Mouse (Mus musculus) embryonic facial prominence, embryonic 12.5 days (tissue): Measurements from ENCODE around the gene Atg16l2. TPM values are rescaled to one million over a fixed set of nuclear protein-coding genes. Genes with fewer than 3 reads are reported as not detected.

ENCODE experiments used
- ATAC-seq: fragments of 200-750 bp; cut with Nextera tagmentation; 2 replicates; pipeline ENCODE4 v1.8.0; 2017; ENCODE audit not compliant: insufficient number of reproducible peaks, insufficient read depth, low FRiP score, low TSS enrichment
- H3K27ac ChIP-seq: fragments of 300-500 bp; sonication (generic); 2 replicates; pipeline ENCODE4 v1.5.1; 2016; ENCODE audit warnings: mild to moderate bottlenecking
- H3K27me3 ChIP-seq: fragments of 300-500 bp; sonication (generic); 2 replicates; pipeline ENCODE4 v1.6.1; 2016; ENCODE audit warnings: mild to moderate bottlenecking, moderate library complexity
- H3K36me3 ChIP-seq: fragments of 300-500 bp; sonication (generic); 2 replicates; pipeline ENCODE4 v1.6.1; 2016; ENCODE audit warnings: mild to moderate bottlenecking
- H3K4me1 ChIP-seq: fragments of 300-500 bp; sonication (generic); 2 replicates; pipeline ENCODE4 v1.6.1; 2016
- H3K4me2 ChIP-seq: fragments of 300-500 bp; sonication (generic); replicated peaks from 2 replicates; pipeline ENCODE4 v1.6.1; 2016; ENCODE audit warnings: mild to moderate bottlenecking, moderate library complexity
- H3K4me3 ChIP-seq: fragments of 300-500 bp; sonication (generic); 2 replicates; pipeline ENCODE4 v1.5.1; 2016; ENCODE audit warnings: mild to moderate bottlenecking
- H3K9ac ChIP-seq: fragments of 300-500 bp; sonication (generic); 2 replicates; pipeline ENCODE4 v1.6.1; 2016; ENCODE audit warnings: mild to moderate bottlenecking, moderate library complexity
- H3K9me3 ChIP-seq: fragments of 300-500 bp; sonication (generic); 2 replicates; pipeline ENCODE4 v1.6.1; 2016; ENCODE audit warnings: mild to moderate bottlenecking, moderate library complexity
- WGBS: fragments of 180-500 bp; shearing (Covaris S2); methylation state at CpG from one replicate; pipeline ENCODE4 v1.1.7; 2016; 5-methylcytosine and 5-hydroxymethylcytosine counted together
- polyA plus RNA-seq: library from polyadenylated mRNA; unstranded; fragments of >200 nt; fragmentation: Nextera tagmentation; extraction: Ambion mirVana; gene quantifications from 2 replicates; pipeline ENCODE4 v1.2.1, GENCODE M21; 2016

The Atg16l2 gene
- polyA plus RNA-seq, 1 experiment from 2014 or later, result 18.1 TPM

DNA sequence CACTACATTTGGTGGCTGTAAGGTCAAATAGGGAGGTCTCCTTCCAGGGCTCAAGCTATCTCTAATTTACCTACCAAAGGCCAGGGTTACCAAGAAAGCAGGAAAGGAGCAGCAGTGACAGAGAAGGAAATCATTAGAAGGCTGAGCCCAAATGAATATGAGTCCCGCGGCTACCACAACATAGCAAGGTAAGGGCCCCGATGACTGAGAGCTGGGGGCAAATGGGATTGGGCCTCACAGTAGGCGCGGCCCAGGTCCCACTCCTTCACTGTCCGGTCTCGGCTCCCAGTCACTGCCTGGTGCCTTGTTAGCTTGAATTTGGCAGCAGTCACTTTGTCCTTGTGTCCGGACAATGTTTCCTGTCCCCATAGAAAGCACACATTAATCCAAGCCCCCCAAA, 10.4 kb downstream of the Atg16l2 start:
- Histone ChIP-seq H3K4me2 (no peak overlapping the region), H3K9me3 (no peaks in the 10 kb centered on the region), H3K9ac (no peak overlapping the region), H3K4me3 (no peak overlapping the region), H3K27ac (no peak overlapping the region), H3K27me3 (0 out of 2 replicates have a peak, but pooled peaks cover 7% of the 10 kb centered on the region), H3K36me3 (peaks cover 14% of the 10 kb centered on the region), H3K4me1 (peaks cover 3% of the 10 kb centered on the region; the same call in 1 of the 2 replicates)
- ATAC-seq, result no peak
- 95% methylated on average over 8 of the region's 8 CpGs for WGBS

DNA sequence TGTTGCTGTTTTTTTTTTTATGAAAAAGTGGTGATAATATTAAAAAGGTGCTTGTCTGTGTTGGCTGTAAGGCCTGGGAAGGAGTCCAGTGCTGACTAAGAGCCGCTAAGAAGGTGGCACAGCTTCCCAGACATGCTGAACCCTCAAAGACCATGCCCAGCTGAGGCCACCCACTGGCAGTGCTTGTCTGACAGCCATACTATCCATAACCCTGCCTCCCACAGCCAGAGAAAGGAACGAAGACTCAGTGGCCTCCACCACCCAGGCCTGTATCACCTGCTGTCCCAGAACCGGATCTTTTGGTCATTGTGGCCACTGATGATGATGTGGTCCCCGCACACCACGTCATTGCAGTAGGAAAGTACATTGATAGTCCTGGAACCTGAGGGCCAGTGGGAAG, 10.8 kb downstream of the Atg16l2 start:
- no peaks in the 10 kb centered on the region for H3K9me3 ChIP-seq
- 0 out of 2 replicates have a peak, but pooled peaks cover 7% of the 10 kb centered on the region for H3K27me3 ChIP-seq
- ATAC-seq, result no peak
- H3K4me1 ChIP-seq, result no peaks in the 10 kb centered on the region
- H3K4me3 ChIP-seq, result no peak overlapping the region
- no peak overlapping the region for H3K9ac ChIP-seq
- WGBS, result 89% methylated on average over 5 of the region's 5 CpGs
- H3K36me3 ChIP-seq, result peaks cover 14% of the 10 kb centered on the region
- H3K4me2 ChIP-seq, result no peak overlapping the region
- H3K27ac ChIP-seq, result no peak overlapping the region

DNA sequence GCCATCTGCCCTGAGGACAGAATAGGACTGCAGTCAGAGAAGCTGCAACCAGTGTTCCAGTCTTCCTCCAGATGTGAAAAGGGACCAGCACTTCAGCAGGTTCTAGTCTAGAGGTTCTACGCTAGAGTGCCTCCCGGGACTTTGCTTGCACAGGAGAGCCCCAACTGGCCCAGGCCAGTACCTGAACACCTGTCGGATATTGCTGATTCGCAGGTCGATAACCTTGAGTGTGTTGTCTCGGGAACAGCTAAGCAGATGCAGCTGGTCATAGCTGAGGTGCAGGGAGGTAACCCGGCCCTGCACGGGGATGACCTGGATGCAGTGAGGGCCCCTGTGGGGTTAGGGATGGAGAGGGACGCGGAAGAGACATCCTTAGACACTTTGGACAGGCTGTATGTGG, 11.7 kb downstream of the Atg16l2 start:
- H3K4me2 ChIP-seq, result no peak overlapping the region
- H3K27ac ChIP-seq, result no peak overlapping the region
- peaks cover 17% of the 10 kb centered on the region for H3K36me3 ChIP-seq
- no peaks in the 10 kb centered on the region for H3K4me1 ChIP-seq
- ATAC-seq, result no peak
- H3K27me3 ChIP-seq, result 0 out of 2 replicates have a peak, but pooled peaks cover 1% of the 10 kb centered on the region
- H3K9ac ChIP-seq, result no peak overlapping the region
- no peak overlapping the region for H3K4me3 ChIP-seq
- WGBS, result 87% methylated on average over 10 of the region's 10 CpGs
- no peaks in the 10 kb centered on the region for H3K9me3 ChIP-seq

DNA sequence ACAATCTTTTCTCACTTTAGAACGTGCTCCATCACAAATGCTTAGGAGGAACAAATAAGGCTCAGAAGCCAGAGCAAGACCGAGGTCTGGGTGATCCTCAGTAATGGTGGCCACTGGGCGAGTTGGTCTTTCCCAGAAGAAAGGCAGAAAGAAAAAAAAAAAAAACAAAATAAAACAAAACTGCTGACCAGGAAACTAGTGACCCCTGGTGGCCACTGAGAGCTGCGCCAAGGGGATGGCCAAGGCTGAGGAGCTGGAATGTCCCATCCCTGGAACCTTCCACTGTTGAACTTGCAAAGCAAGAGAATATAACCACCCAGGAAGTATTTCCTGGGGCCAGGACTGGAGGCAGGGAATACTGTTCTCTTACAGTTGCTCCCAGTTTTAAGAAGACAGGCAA, 13.6 kb downstream of the Atg16l2 start:
- peaks cover 21% of the 10 kb centered on the region for H3K36me3 ChIP-seq
- H3K4me2 ChIP-seq, result no peak overlapping the region
- no peak overlapping the region for H3K27ac ChIP-seq
- ATAC-seq, result no peak
- 38% methylated on average over 4 of the region's 4 CpGs for WGBS
- no peaks in the 10 kb centered on the region for H3K27me3 ChIP-seq
- H3K9ac ChIP-seq, result no peak overlapping the region
- no peak overlapping the region for H3K4me3 ChIP-seq
- no peaks in the 10 kb centered on the region for H3K4me1 ChIP-seq
- no peaks in the 10 kb centered on the region for H3K9me3 ChIP-seq

DNA sequence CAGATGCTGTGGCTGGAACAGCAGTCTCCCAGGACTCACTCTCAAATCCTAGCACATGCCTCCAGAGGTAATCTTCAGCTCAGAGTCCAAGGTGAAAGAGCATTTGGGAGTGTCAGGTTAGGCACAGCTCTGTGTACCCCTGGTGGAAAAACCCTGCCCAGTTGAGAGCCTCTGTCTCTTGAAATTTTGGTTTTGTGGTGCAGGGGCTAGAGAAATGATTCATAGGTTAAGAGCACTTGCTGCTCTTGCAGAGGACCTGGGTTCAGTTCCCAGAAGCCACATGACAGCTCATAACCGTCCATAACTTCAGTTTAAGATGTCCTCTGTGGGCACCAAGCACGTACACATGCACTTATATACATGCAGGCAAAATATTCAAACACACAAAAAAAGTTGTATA, 14.2 kb downstream of the Atg16l2 start:
- 89% methylated on average over 2 of the region's 2 CpGs for WGBS
- H3K27ac ChIP-seq, result no peak overlapping the region
- no peaks in the 10 kb centered on the region for H3K9me3 ChIP-seq
- no peaks in the 10 kb centered on the region for H3K4me1 ChIP-seq
- no peak for ATAC-seq
- H3K27me3 ChIP-seq, result no peaks in the 10 kb centered on the region
- no peak overlapping the region for H3K4me2 ChIP-seq
- no peak overlapping the region for H3K9ac ChIP-seq
- no peak overlapping the region for H3K4me3 ChIP-seq
- peaks cover 27% of the 10 kb centered on the region for H3K36me3 ChIP-seq

DNA sequence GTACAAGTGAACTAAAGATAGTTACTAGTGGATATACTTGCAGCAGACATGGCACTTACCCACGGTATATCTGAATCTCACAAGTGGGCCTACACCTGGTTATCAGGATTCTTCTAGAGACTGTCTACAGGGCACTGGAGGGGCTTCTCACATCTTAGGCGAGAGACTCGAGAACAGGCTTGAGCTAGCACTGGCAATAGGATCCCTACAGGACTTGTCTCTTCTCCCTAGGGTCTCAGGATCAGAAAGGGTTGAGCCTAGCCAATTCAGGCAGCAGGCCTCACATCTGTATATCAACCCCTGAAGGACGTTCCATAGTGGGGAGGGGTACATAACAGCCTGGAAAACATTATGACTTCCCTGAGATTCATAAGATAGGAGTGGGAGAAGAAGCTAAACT, 15.2 kb downstream of the Atg16l2 start:
- peaks cover 36% of the 10 kb centered on the region for H3K36me3 ChIP-seq

DNA sequence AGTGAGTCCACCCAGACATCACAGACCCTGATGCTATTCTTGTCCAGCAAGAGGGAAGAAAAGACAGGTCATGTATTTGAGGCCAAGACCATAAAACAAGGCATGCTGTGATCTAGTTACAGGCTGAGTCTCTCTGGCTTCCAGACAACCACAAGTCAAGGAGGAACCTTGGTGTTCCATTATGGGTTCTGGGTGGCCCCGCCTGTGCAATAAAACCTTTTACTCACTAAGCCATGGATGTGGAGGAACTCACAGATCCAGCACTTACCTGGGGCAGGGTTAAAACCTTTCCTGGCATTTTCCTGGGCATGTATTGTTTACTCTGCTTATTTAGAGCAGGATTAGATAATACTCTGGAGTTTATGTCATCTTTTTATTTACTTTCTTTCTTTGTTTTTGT, 17.5 kb downstream of the Atg16l2 start:
- no peak overlapping the region for H3K4me2 ChIP-seq
- peaks cover 39% of the 10 kb centered on the region for H3K36me3 ChIP-seq
- H3K9ac ChIP-seq, result no peak overlapping the region
- no peaks in the 10 kb centered on the region for H3K9me3 ChIP-seq
- no peak for ATAC-seq
- no peaks in the 10 kb centered on the region for H3K4me1 ChIP-seq
- 88% methylated on average over 1 of the region's 1 CpGs for WGBS
- H3K27ac ChIP-seq, result no peak overlapping the region
- no peaks in the 10 kb centered on the region for H3K27me3 ChIP-seq
- H3K4me3 ChIP-seq, result no peak overlapping the region

More for the DNA sequence above, 15.2 kb downstream of the Atg16l2 start:
- H3K4me1 ChIP-seq, result no peaks in the 10 kb centered on the region
- H3K4me2 ChIP-seq, result no peak overlapping the region
- H3K9ac ChIP-seq, result no peak overlapping the region
- H3K27me3 ChIP-seq, result no peaks in the 10 kb centered on the region
- no peak overlapping the region for H3K27ac ChIP-seq
- no peak for ATAC-seq
- 84% methylated on average over 4 of the region's 4 CpGs for WGBS
- H3K4me3 ChIP-seq, result no peak overlapping the region
- no peaks in the 10 kb centered on the region for H3K9me3 ChIP-seq

DNA sequence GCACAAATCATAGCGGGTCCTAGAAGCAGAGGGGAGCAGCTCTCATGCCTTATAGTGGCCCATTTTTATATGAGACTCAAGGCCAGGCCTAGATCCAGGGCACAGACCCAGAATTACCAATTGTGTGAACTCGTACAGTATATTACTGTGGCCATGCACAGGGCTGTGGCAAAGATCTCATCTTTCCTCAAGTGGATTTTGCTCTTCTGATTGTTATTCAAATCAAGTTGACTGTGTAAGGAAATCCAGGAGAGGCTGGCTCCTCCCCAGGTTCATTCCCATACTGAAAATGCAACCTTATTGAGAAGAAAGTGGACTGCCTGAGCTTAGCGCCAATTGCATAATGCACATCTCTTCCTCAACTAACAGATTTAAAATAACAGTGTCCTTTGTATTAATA, 19.3 kb downstream of the Atg16l2 start:
- Histone ChIP-seq H3K27ac (no peak overlapping the region), H3K9me3 (no peaks in the 10 kb centered on the region), H3K36me3 (peaks cover 53% of the 10 kb centered on the region), H3K4me3 (no peak overlapping the region), H3K4me1 (no peaks in the 10 kb centered on the region), H3K9ac (no peak overlapping the region), H3K27me3 (no peaks in the 10 kb centered on the region), H3K4me2 (no peak overlapping the region)
- no peak for ATAC-seq
- 91% methylated on average over 3 of the region's 3 CpGs for WGBS

DNA sequence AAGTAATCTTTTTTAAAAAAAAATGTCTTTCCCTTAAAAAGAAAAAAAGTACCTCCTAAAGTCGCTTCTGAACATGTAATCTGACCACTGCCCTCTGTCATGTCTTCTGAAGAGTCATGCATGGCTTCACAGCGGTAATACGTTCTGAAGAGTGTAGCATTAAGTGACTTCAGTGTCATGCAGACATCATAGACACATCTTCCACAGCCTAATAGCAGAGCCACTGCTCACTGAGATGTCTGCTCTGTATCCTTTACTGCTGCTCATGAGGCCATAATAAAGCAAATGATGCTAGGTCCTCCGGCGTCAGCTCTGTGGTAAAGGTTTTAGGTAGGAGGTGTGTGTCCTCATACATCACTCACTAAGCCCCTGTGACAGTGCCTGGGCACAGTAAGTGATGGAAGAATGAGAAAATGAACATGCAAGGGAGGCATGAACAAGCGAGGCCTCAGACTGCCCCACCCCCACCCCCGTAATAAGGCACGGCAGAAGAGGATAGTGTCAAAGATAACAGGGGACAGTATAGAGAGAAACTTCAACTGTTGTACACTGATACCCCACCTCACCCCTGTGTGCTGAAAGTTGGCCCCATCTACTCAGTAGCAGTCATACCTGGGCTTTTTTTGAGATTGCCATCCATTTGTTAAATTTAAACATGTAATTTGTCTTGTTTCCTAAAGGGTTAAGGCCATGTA, 29.4 kb downstream of the Atg16l2 start:
- H3K4me1 ChIP-seq, result no peaks in the 10 kb centered on the region
- WGBS, result 92% methylated on average over 8 of the region's 8 CpGs
- H3K27me3 ChIP-seq, result no peaks in the 10 kb centered on the region
- no peak overlapping the region for H3K27ac ChIP-seq
- ATAC-seq, result no peak
- no peak overlapping the region for H3K4me2 ChIP-seq
- H3K4me3 ChIP-seq, result no peak overlapping the region
- no peak overlapping the region for H3K9ac ChIP-seq
- peaks cover 33% of the 10 kb centered on the region for H3K36me3 ChIP-seq
- no peaks in the 10 kb centered on the region for H3K9me3 ChIP-seq

DNA sequence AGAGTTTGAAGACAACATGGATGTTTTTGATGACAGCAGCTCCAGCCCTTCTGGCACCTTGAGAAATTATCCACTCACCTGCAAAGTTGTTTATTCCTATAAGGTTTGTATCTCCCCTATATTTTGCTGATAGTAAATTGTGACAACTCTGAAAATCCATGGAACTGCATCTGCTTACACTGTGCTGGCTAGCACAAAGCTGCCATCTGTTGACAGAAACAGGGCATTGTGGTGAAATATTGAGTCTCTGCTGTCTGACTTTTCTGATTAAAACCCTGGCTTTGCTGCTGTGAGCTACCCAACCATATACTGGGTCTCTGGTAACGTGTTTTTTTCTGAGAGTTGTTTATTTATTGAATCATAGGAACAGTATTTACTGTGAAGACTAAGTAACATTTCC, 30.4 kb downstream of the Atg16l2 start:
- Histone ChIP-seq H3K9me3 (no peaks in the 10 kb centered on the region), H3K27ac (no peak overlapping the region), H3K4me1 (no peaks in the 10 kb centered on the region), H3K27me3 (no peaks in the 10 kb centered on the region), H3K4me3 (no peak overlapping the region), H3K9ac (no peak overlapping the region), H3K4me2 (no peak overlapping the region), H3K36me3 (peaks cover 23% of the 10 kb centered on the region)
- no peak for ATAC-seq
- 81% methylated on average over 1 of the region's 1 CpGs for WGBS

DNA sequence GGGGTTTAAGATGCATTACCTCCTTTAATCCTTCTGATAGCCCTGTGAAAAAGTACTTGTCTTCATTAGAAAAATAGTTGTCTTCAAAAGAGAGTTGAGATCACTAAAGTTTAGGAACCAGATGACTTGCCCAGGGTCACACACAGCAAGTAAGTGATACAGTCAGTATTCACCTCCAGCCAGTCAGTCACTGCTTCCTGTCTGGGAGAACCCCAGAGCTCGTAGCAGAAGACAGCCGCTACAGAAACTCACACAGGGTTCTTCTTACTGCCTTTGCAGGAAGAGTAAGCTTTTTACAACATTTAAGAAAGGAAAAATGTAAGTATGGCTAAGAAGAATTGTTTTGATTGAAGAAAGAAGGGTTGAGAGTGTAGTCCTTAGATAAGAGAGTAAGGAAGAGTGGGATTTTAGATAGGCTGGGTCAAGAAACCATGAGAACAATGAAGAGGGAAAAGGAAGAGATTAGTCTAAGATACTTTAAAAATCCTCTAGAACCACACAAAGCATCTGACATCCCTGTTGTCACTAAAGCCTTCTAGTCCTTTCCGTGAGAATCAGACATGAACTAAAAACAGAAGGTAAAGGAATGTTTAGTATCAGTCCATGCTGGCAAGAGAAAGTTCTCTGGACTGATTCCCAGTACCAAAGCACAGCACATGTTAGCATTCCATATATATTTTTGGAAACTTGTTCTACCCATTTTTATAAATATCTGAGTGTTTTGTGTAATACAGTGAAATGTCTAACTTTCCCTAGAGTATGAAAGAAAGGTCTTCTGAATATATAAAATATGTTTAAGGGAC, 34.4 kb downstream of the Atg16l2 start:
- H3K36me3 ChIP-seq, result peaks cover 12% of the 10 kb centered on the region
- no peaks in the 10 kb centered on the region for H3K27me3 ChIP-seq
- H3K4me2 ChIP-seq, result no peak overlapping the region
- WGBS, result 78% methylated on average over 3 of the region's 3 CpGs
- ATAC-seq, result no peak
- H3K9ac ChIP-seq, result no peak overlapping the region
- H3K9me3 ChIP-seq, result no peaks in the 10 kb centered on the region
- no peak overlapping the region for H3K27ac ChIP-seq
- no peaks in the 10 kb centered on the region for H3K4me1 ChIP-seq
- no peak overlapping the region for H3K4me3 ChIP-seq

DNA sequence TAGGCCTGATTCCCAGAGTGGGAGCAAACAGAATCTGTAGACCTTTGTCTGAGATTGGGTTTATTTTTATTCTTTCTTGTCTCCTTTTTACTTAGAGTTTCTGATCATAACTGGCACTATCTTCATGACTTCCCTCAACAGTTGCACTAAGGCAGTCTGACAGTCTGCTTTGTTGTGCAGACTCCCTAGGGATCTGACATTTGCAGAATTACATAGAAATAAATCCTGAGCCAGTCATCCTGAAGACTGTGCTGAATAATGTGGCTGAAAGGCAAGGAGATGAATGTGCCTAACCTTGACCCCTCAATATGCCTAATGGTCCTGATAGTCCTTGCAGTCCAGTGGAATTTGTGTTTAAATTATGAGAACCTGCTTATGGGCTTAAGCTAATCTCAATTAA, 38.5 kb downstream of the Atg16l2 start:
- no peak overlapping the region for H3K4me2 ChIP-seq
- no peaks in the 10 kb centered on the region for H3K9me3 ChIP-seq
- H3K4me3 ChIP-seq, result no peak overlapping the region
- no peak for ATAC-seq
- H3K27ac ChIP-seq, result no peak overlapping the region
- H3K9ac ChIP-seq, result no peak overlapping the region
- no peaks in the 10 kb centered on the region for H3K4me1 ChIP-seq
- no peaks in the 10 kb centered on the region for H3K27me3 ChIP-seq
- H3K36me3 ChIP-seq, result peaks cover 20% of the 10 kb centered on the region
